Mouse (Mus musculus) lung, adult 2 months (tissue): Measurements from ENCODE around the gene Fezf1.

Experiments
- CTCF ChIP-seq: fragments of 200-500 bp; IDR thresholded peaks from 2 replicates; pipeline ENCODE4 v1.5.1; 2011; ENCODE audit warnings: mild to moderate bottlenecking, low read length, control low read depth; ENCODE audit not compliant: insufficient read depth
- POLR2A ChIP-seq: fragments of 200-500 bp; IDR thresholded peaks from 2 replicates; pipeline ENCODE4 v1.6.1; 2011; ENCODE audit warnings: low read depth, mild to moderate bottlenecking, control low read depth, low read length, borderline replicate concordance; ENCODE audit errors: extremely low read depth

GRCm38 (mm10) chr6:23288752-23289151 is 40.6 kb upstream of the Fezf1 start:
- TF ChIP-seq POLR2A (no peak), CTCF (no peak)
